Mouse (Mus musculus) hindbrain, embryonic 16.5 days (tissue): ENCODE data around the gene Adgrf4. TPM values are rescaled to one million over a fixed set of nuclear protein-coding genes. Genes with fewer than 3 reads are reported as not detected.

Experiments used
- ATAC-seq: fragments of 200-750 bp; cut with Nextera tagmentation; 2 replicates; pipeline ENCODE4 v1.8.0; 2017; ENCODE audit warnings: moderate TSS enrichment, moderate library complexity
- H3K27ac ChIP-seq: fragments of 300-500 bp; sonication (generic); 2 replicates; pipeline ENCODE4 v1.5.1; 2014; ENCODE audit warnings: low read depth, mild to moderate bottlenecking, control low read depth, low read length, moderate library complexity
- H3K27me3 ChIP-seq: fragments of 300-500 bp; sonication (generic); replicated peaks from 2 replicates; pipeline ENCODE4 v1.6.1; 2014; ENCODE audit warnings: low read length; ENCODE audit not compliant: control insufficient read depth, insufficient read depth
- H3K36me3 ChIP-seq: fragments of 300-500 bp; sonication (generic); 2 replicates; pipeline ENCODE4 v1.6.1; 2014; ENCODE audit warnings: mild to moderate bottlenecking, low read length, moderate library complexity, mixed read lengths; ENCODE audit not compliant: control insufficient read depth, insufficient read depth
- H3K4me1 ChIP-seq: fragments of 300-500 bp; sonication (generic); 2 replicates; pipeline ENCODE4 v1.6.1; 2014; ENCODE audit warnings: low read depth, low read length; ENCODE audit not compliant: control insufficient read depth, insufficient read depth
- H3K4me2 ChIP-seq: fragments of 300-500 bp; sonication (generic); 2 replicates; pipeline ENCODE4 v1.6.1; 2014; ENCODE audit warnings: mild to moderate bottlenecking, low read length, control low read depth, moderate library complexity
- H3K4me3 ChIP-seq: fragments of 300-500 bp; sonication (generic); 2 replicates; pipeline ENCODE4 v1.5.1; 2014; ENCODE audit warnings: mild to moderate bottlenecking, low read length, control low read depth, moderate library complexity
- H3K9ac ChIP-seq: fragments of 300-500 bp; sonication (generic); 2 replicates; pipeline ENCODE4 v1.6.1; 2014; ENCODE audit warnings: low read depth, mild to moderate bottlenecking, control low read depth, low read length, moderate library complexity
- H3K9me3 ChIP-seq: fragments of 300-500 bp; sonication (generic); 2 replicates; pipeline ENCODE4 v1.6.1; 2014; ENCODE audit warnings: mild to moderate bottlenecking, low read length, moderate library complexity; ENCODE audit not compliant: control insufficient read depth
- WGBS: fragments of 180-500 bp; shearing (Covaris S2); extraction: QIAGEN DNeasy Blood & Tissue Kit; methylation state at CpG from one replicate; pipeline ENCODE4 v1.1.7; 2014; 5-methylcytosine and 5-hydroxymethylcytosine counted together
- polyA plus RNA-seq: library from polyadenylated mRNA; unstranded; fragments of >200 nt; fragmentation: Nextera tagmentation; extraction: Ambion mirVana; gene quantifications from 2 replicates; pipeline ENCODE4 v1.2.1, GENCODE M21; 2015

Adgrf4 gene
- polyA plus RNA-seq, 1 experiment from 2014 or later, result 0.23 TPM

DNA sequence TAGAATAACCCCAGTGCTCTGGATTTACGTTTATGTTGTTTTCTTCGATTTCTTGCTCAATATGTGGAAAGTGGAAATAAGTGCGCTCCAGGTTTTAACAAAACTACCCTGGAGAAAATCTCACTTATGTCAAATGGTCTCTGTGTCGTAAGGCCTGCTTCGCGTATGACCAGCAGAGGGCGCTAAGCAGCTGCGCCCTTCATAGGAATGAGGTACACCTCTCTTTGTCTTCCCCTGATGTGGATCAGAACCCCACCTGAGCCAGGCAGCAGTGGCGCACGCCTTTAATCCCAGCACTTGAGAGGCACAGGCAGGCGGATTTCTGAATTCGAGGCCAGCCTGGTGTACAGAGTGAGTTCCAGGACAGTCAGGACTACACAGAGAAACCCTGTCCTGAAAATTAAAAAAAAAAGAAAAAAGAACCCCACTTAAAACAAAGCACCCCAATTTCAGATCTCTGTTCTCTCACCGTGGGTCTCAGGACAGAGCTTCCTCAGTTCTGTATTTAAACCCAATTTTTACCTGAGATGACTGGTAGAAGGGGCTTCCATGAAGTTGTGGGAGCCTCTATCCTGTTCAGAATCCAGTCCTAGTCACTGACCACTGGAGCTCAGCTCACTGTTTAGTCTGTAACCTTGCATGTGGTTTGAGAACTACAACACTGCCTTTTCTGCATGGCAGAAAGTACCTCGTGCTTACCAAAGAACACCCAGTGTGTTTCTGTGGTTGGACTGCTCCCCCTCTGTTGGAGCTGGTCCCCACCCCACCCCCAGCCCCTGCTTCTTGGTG, 33.3 kb downstream of the Adgrf4 start:
- Histone ChIP-seq H3K9me3 (no peaks in the 10 kb centered on the region), H3K27ac (no peak overlapping the region), H3K36me3 (no peaks in the 10 kb centered on the region), H3K4me1 (no peaks in the 10 kb centered on the region), H3K4me3 (no peak overlapping the region; the same call in 1 of the 2 replicates), H3K4me2 (0 out of 2 replicates have a peak overlapping the region, but pooled peaks have one; percentile 23), H3K27me3 (no peaks in the 10 kb centered on the region), H3K9ac (0 out of 2 replicates have a peak overlapping the region, but pooled peaks have one; percentile 38)
- ATAC-seq, result peak; percentile 83
- 31% methylated on average over 14 of the region's 14 CpGs for WGBS

- H3K4me3 ChIP-seq, result no peak overlapping the region
- H3K36me3 ChIP-seq, result no peaks in the 10 kb centered on the region
- no peak overlapping the region for H3K9ac ChIP-seq
- ATAC-seq, result no peak
- H3K4me2 ChIP-seq, result no peak overlapping the region
- 84% methylated on average over 3 of the region's 3 CpGs for WGBS
- H3K27ac ChIP-seq, result no peak overlapping the region
- no peaks in the 10 kb centered on the region for H3K27me3 ChIP-seq
- H3K9me3 ChIP-seq, result no peaks in the 10 kb centered on the region
- no peaks in the 10 kb centered on the region for H3K4me1 ChIP-seq
These were observed 48.7 kb downstream of the Adgrf4 start for GRCm38 (mm10) chr17:42643416-42643815.

DNA sequence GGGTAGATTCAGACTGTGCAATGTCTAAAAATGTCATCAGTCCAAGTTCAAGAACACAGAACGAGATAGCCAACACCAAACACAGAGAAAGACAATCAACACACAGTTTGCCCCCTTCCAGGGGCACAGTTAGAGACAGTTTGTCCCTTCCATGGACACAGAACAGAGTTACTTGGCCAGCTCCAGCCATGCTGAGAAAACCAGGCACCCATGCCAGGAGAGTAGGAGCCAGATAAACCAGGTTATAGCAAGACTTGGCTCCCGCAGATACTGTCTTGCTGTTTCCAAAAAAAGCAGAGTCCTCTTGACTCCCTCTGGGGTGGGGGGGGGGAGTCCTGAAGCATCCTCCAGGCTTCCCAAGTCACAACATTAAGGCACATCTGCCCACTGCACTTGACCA, 61.9 kb downstream of the Adgrf4 start:
- WGBS, result 94% methylated on average over 2 of the region's 2 CpGs

GRCm38 (mm10) chr17:42613043-42613737, 78.9 kb downstream of the Adgrf4 start:
- ATAC-seq, result peak; percentile 83; the same call in 1 of the 2 replicates
- H3K9me3 ChIP-seq, result no peaks in the 10 kb centered on the region
- no peaks in the 10 kb centered on the region for H3K36me3 ChIP-seq
- H3K4me3 ChIP-seq, result no peak overlapping the region
- H3K27ac ChIP-seq, result no peak overlapping the region
- H3K9ac ChIP-seq, result no peak overlapping the region
- no peaks in the 10 kb centered on the region for H3K4me1 ChIP-seq
- no peaks in the 10 kb centered on the region for H3K27me3 ChIP-seq
- H3K4me2 ChIP-seq, result no peak overlapping the region
- 34% methylated on average over 6 of the region's 6 CpGs for WGBS

More for the DNA sequence above, 61.9 kb downstream of the Adgrf4 start:
- Histone ChIP-seq H3K4me3 (no peak overlapping the region), H3K4me2 (no peak overlapping the region), H3K9me3 (no peaks in the 10 kb centered on the region), H3K27me3 (no peaks in the 10 kb centered on the region), H3K27ac (no peak overlapping the region), H3K9ac (no peak overlapping the region), H3K36me3 (no peaks in the 10 kb centered on the region), H3K4me1 (no peaks in the 10 kb centered on the region)
- ATAC-seq, result no peak

- Histone ChIP-seq H3K4me2 (no peak within 1 kb of the TSS), H3K27ac (no peak within 1 kb of the TSS), H3K27me3 (no peaks in the 10 kb centered on the region), H3K36me3 (no peaks in the 10 kb centered on the region), H3K9me3 (no peaks in the 10 kb centered on the region), H3K4me1 (no peaks in the 10 kb centered on the region), H3K9ac (no peak within 1 kb of the TSS), H3K4me3 (no peak within 1 kb of the TSS)
- 87% methylated on average over 8 of the region's 8 CpGs for WGBS
- ATAC-seq, result no peak
These were observed 80.8 kb downstream of the Adgrf4 start, which contains the start of gene Opn5 for GRCm38 (mm10) chr17:42611295-42611694. Gene Opn5 (minus strand): TSS chr17:42611395.

GRCm38 (mm10) chr17:42608270-42608669, 83.8 kb downstream of the Adgrf4 start:
- H3K9ac ChIP-seq, result no peak overlapping the region
- H3K4me1 ChIP-seq, result no peaks in the 10 kb centered on the region
- no peak for ATAC-seq
- H3K4me3 ChIP-seq, result no peak overlapping the region
- H3K9me3 ChIP-seq, result no peaks in the 10 kb centered on the region
- H3K27me3 ChIP-seq, result no peaks in the 10 kb centered on the region
- no peak overlapping the region for H3K27ac ChIP-seq
- no peaks in the 10 kb centered on the region for H3K36me3 ChIP-seq
- 23% methylated on average over 3 of the region's 3 CpGs for WGBS
- no peak overlapping the region for H3K4me2 ChIP-seq

Other genes with a start within 250 kb of the Adgrf4 start
- 0.10 and 0.14 TPM in 2 replicates for gene Opn5, start 80.9 kb downstream of the Adgrf4 start, polyA plus RNA-seq
- 0.14 TPM in 1 of 2 replicates, not detected in the other for gene Adgrf2, start 49.9 kb upstream of the Adgrf4 start, polyA plus RNA-seq
- 6.8 and 7.1 TPM in 2 replicates for gene Cd2ap, start 184.4 kb upstream of the Adgrf4 start, polyA plus RNA-seq